Mouse (Mus musculus) small intestine, adult 2 months (tissue): ENCODE measurements around the gene Dynll2. TPM values are rescaled to one million over a fixed set of nuclear protein-coding genes. Genes with fewer than 3 reads are reported as not detected.

ENCODE experiments used
- H3K27ac ChIP-seq: fragments of 200-500 bp; 2 replicates; pipeline ENCODE4 v1.5.1; 2012; ENCODE audit warnings: low read depth, low read length, control low read depth, inconsistent platforms; ENCODE audit not compliant: insufficient read depth
- H3K27me3 ChIP-seq: fragments of 200-500 bp; 2 replicates; pipeline ENCODE4 v1.6.1; 2012; ENCODE audit warnings: mild to moderate bottlenecking, moderate library complexity, low read length, inconsistent platforms; ENCODE audit not compliant: control insufficient read depth, insufficient read depth
- H3K36me3 ChIP-seq: fragments of 200-500 bp; 2 replicates; pipeline ENCODE4 v1.6.1; 2012; ENCODE audit warnings: mild to moderate bottlenecking, low read length, control low read depth, inconsistent platforms; ENCODE audit not compliant: control insufficient read depth, insufficient read depth
- H3K4me1 ChIP-seq: fragments of 200-500 bp; 2 replicates; pipeline ENCODE4 v1.6.1; 2012; ENCODE audit warnings: low read length, inconsistent platforms, mixed read lengths; ENCODE audit not compliant: control insufficient read depth, insufficient read depth, insufficient read length
- H3K4me3 ChIP-seq: fragments of 200-500 bp; 2 replicates; pipeline ENCODE4 v1.5.1; 2012; ENCODE audit warnings: low read depth, mild to moderate bottlenecking, control low read depth, inconsistent platforms, low read length, moderate library complexity
- CTCF ChIP-seq: fragments of 200-500 bp; IDR thresholded peaks from 2 replicates; pipeline ENCODE4 v1.5.1; 2012; ENCODE audit warnings: low read depth, mild to moderate bottlenecking, control low read depth, inconsistent platforms, low read length, moderate library complexity, mixed read lengths; ENCODE audit not compliant: insufficient replicate concordance, insufficient read length; ENCODE audit errors: extremely low read depth
- POLR2A ChIP-seq: fragments of 200-500 bp; IDR thresholded peaks from 2 replicates; pipeline ENCODE4 v1.6.1; 2012; ENCODE audit warnings: low read depth, mild to moderate bottlenecking, control low read depth, inconsistent platforms, low read length, moderate library complexity
- WGBS: fragments of 180-500 bp; shearing (Covaris S2); methylation state at CpG from one replicate; pipeline ENCODE4 v1.1.7; 2018; 5-methylcytosine and 5-hydroxymethylcytosine counted together
- polyA plus RNA-seq: library from polyadenylated mRNA; depleted of rRNA; stranded (reverse); fragments of >200 nt; gene quantifications from 2 replicates; pipeline ENCODE4 v1.2.3, GENCODE M21; 2012; rRNA removed

Gene Dynll2
- 72.7 and 140 TPM in 2 replicates for polyA plus RNA-seq

GRCm38 (mm10) chr11:87986831-87987793, at the start of gene Dynll2:
Gene Dynll2 (minus strand): TSS chr11:87987533.
- H3K27ac ChIP-seq = peak within 1 kb of the TSS; percentile 84
- H3K4me1 ChIP-seq = peaks cover 8% of the 10 kb centered on the region; the same call in 1 of the 2 replicates
- H3K36me3 ChIP-seq = peaks cover 15% of the 10 kb centered on the region
- no peaks in the 10 kb centered on the region for H3K27me3 ChIP-seq
- peak within 1 kb of the TSS; percentile 82 for H3K4me3 ChIP-seq
- under 1% methylated on average over 105 of the region's 107 CpGs for WGBS
- TF ChIP-seq POLR2A (peak; percentile 97), CTCF (no peak)

GRCm38 (mm10) chr11:88036761-88037251, 49.5 kb upstream of the Dynll2 start:
- no peaks in the 10 kb centered on the region; the same call in 1 of the 2 replicates for H3K36me3 ChIP-seq
- no peaks in the 10 kb centered on the region for H3K4me1 ChIP-seq
- no peaks in the 10 kb centered on the region for H3K27me3 ChIP-seq
- H3K27ac ChIP-seq = no peak overlapping the region
- 88% methylated on average over 10 of the region's 10 CpGs for WGBS
- no peak overlapping the region for H3K4me3 ChIP-seq
- TF ChIP-seq CTCF = no peak
- no peak for TF ChIP-seq POLR2A

- H3K27ac ChIP-seq = no peak overlapping the region
- no peaks in the 10 kb centered on the region for H3K4me1 ChIP-seq
- WGBS = 76% methylated on average over 7 of the region's 7 CpGs
- H3K36me3 ChIP-seq = no peaks in the 10 kb centered on the region; the same call in 1 of the 2 replicates
- TF ChIP-seq CTCF (no peak), POLR2A (no peak)
- no peaks in the 10 kb centered on the region for H3K27me3 ChIP-seq
- no peak overlapping the region for H3K4me3 ChIP-seq
Observed at GRCm38 (mm10) chr11:88035970-88036369, 48.6 kb upstream of the Dynll2 start.

GRCm38 (mm10) chr11:88031753-88032152, 44.4 kb upstream of the Dynll2 start:
- TF ChIP-seq CTCF (no peak), POLR2A (no peak)
- Histone ChIP-seq H3K4me1 (no peaks in the 10 kb centered on the region), H3K36me3 (no peaks in the 10 kb centered on the region; the same call in 1 of the 2 replicates), H3K4me3 (no peak overlapping the region), H3K27ac (no peak overlapping the region), H3K27me3 (no peaks in the 10 kb centered on the region)
- 96% methylated on average over 5 of the region's 5 CpGs for WGBS

DNA sequence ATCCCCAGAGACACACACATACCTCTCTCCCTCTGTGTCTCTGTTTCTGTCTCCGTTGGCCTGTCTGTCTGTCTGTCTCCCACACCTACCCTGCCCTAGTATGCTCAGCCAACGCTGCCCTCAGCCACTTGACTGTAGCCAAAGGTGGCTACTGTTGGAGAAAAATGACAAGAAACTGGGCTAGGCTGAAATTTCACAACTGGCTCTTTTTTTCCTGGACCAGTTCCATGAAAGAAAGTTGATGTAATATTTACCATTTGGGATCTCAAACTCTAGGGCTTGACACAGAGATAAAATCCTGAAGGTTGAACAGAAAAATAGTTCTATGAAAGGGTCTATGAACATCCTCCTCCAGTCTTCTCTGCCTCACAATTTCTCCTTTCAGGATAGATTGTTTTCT, 43.5 kb upstream of the Dynll2 start:
- no peaks in the 10 kb centered on the region for H3K4me1 ChIP-seq
- H3K27ac ChIP-seq = no peak overlapping the region
- 79% methylated on average over 2 of the region's 2 CpGs for WGBS
- no peaks in the 10 kb centered on the region for H3K36me3 ChIP-seq
- TF ChIP-seq POLR2A (no peak), CTCF (no peak)
- no peaks in the 10 kb centered on the region for H3K27me3 ChIP-seq
- no peak overlapping the region for H3K4me3 ChIP-seq

GRCm38 (mm10) chr11:88030219-88030618, 42.9 kb upstream of the Dynll2 start:
- 83% methylated on average over 7 of the region's 7 CpGs for WGBS
- Histone ChIP-seq H3K4me3 (no peak overlapping the region), H3K27ac (no peak overlapping the region), H3K27me3 (no peaks in the 10 kb centered on the region), H3K4me1 (no peaks in the 10 kb centered on the region), H3K36me3 (no peaks in the 10 kb centered on the region)
- no peak for TF ChIP-seq CTCF
- TF ChIP-seq POLR2A = no peak

DNA sequence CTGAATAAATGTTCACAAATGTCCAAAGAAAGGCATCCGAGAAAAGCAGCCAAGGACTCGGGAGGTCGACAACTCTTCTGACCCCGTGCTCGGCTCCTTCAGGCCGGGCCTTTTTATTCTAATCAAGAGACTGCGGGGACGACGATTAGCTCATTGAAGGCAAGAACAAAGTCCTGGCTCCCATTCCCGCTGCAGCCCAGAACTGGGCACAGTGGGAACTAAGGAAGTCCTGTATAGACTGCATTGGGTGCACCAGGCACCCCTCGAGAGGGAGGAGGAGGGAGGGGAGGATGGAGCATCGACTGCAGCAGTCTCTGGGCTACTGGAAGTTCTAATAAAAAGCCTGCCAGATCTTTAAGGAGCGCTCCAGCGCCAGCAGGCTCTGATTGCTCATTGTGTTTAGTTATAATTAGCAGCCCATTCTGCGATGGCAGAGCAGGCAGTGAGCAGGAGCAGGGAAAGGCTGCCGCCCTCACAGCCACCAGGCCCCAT, 40.9 kb upstream of the Dynll2 start:
- no peak for TF ChIP-seq POLR2A
- no peak for TF ChIP-seq CTCF
- no peaks in the 10 kb centered on the region for H3K36me3 ChIP-seq
- H3K4me3 ChIP-seq = no peak overlapping the region
- H3K27me3 ChIP-seq = no peaks in the 10 kb centered on the region
- 56% methylated on average over 16 of the region's 16 CpGs for WGBS
- no peak overlapping the region for H3K27ac ChIP-seq
- H3K4me1 ChIP-seq = no peaks in the 10 kb centered on the region
